Mouse (Mus musculus): ENCODE measurements around the gene Ndfip2.
A peak's percentile ranks its signal among the peaks of the same experiment; 100 is the strongest.

Ndfip2 gene

GRCm38 (mm10) chr14:105284062-105284461 is 25.7 kb downstream of the Ndfip2 start:
- DNase-seq (ENCODE audit: extremely low read depth, low read depth, low spot score): no peak

GRCm38 (mm10) chr14:105287557-105287956 is 29.2 kb downstream of the Ndfip2 start:
- DNase-seq (ENCODE audit: extremely low read depth, low read depth, low spot score): no peak

- DNase-seq (ENCODE audit: extremely low read depth, low read depth, low spot score): no peak
Measured at GRCm38 (mm10) chr14:105287972-105288371, 29.6 kb downstream of the Ndfip2 start.

- DNase-seq (ENCODE audit: extremely low read depth, low read depth, low spot score): no peak
Measured at GRCm38 (mm10) chr14:105288529-105288928, 30.2 kb downstream of the Ndfip2 start.

- no peak for DNase-seq (ENCODE audit: extremely low read depth, low read depth, low spot score)
Measured at GRCm38 (mm10) chr14:105292139-105292538, 33.8 kb downstream of the Ndfip2 start.

- no peak for DNase-seq (ENCODE audit: extremely low read depth, low read depth, low spot score)
Measured at GRCm38 (mm10) chr14:105293777-105294176, 35.4 kb downstream of the Ndfip2 start.

GRCm38 (mm10) chr14:105295820-105296582 is 37.6 kb downstream of the Ndfip2 start:
- DNase-seq (ENCODE audit: extremely low read depth, low read depth, low spot score): no peak

GRCm38 (mm10) chr14:105299744-105300255 is 41.4 kb downstream of the Ndfip2 start:
- no peak for DNase-seq (ENCODE audit: extremely low read depth, low read depth, low spot score)

- peak; percentile 39 for DNase-seq (ENCODE audit: extremely low read depth, low read depth, low spot score)
Measured at GRCm38 (mm10) chr14:105300551-105300950, 42.2 kb downstream of the Ndfip2 start.

GRCm38 (mm10) chr14:105302708-105303107 is 44.3 kb downstream of the Ndfip2 start:
- DNase-seq (ENCODE audit: extremely low read depth, low read depth, low spot score): no peak

GRCm38 (mm10) chr14:105307716-105308115 is 49.3 kb downstream of the Ndfip2 start:
- DNase-seq (ENCODE audit: extremely low read depth, low read depth, low spot score): no peak

- no peak for DNase-seq (ENCODE audit: extremely low read depth, low read depth, low spot score)
Measured at GRCm38 (mm10) chr14:105312366-105312765, 54.0 kb downstream of the Ndfip2 start.

GRCm38 (mm10) chr14:105312944-105313343 is 54.6 kb downstream of the Ndfip2 start:
- DNase-seq (ENCODE audit: extremely low read depth, low read depth, low spot score): no peak

- no peak for DNase-seq (ENCODE audit: extremely low read depth, low read depth, low spot score)
Measured at GRCm38 (mm10) chr14:105313877-105314276, 55.5 kb downstream of the Ndfip2 start.

GRCm38 (mm10) chr14:105321712-105322111 is 63.3 kb downstream of the Ndfip2 start:
- DNase-seq (ENCODE audit: extremely low read depth, low read depth, low spot score): no peak

- DNase-seq (ENCODE audit: extremely low read depth, low read depth, low spot score): no peak
Measured at GRCm38 (mm10) chr14:105322829-105323228, 64.5 kb downstream of the Ndfip2 start.

GRCm38 (mm10) chr14:105323448-105323847 is 65.1 kb downstream of the Ndfip2 start:
- DNase-seq (ENCODE audit: extremely low read depth, low read depth, low spot score): no peak

- DNase-seq (ENCODE audit: extremely low read depth, low read depth, low spot score): peak; percentile 91
Measured at GRCm38 (mm10) chr14:105328397-105329302, 70.3 kb downstream of the Ndfip2 start.

GRCm38 (mm10) chr14:105333475-105334094 is 75.2 kb downstream of the Ndfip2 start:
- DNase-seq (ENCODE audit: extremely low read depth, low read depth, low spot score): no peak

GRCm38 (mm10) chr14:105341765-105342164 is 83.4 kb downstream of the Ndfip2 start:
- DNase-seq (ENCODE audit: extremely low read depth, low read depth, low spot score): peak; percentile 37

GRCm38 (mm10) chr14:105354121-105354520 is 95.7 kb downstream of the Ndfip2 start:
- no peak for DNase-seq (ENCODE audit: extremely low read depth, low read depth, low spot score)
